Mouse (Mus musculus) olfactory bulb, adult 2 months (tissue): Measurements from ENCODE around the gene Hapln1.

Experiments used
- CTCF ChIP-seq: fragments of 200-500 bp; IDR thresholded peaks from 2 replicates; pipeline ENCODE4 v1.5.1; 2012; ENCODE audit warnings: low read depth, mild to moderate bottlenecking, low read length, moderate library complexity; ENCODE audit not compliant: insufficient read depth
- POLR2A ChIP-seq: fragments of 200-500 bp; IDR thresholded peaks from 2 replicates; pipeline ENCODE4 v1.6.1; 2012; ENCODE audit warnings: mild to moderate bottlenecking, low read depth, low read length, moderate library complexity; ENCODE audit not compliant: insufficient read depth

GRCm38 (mm10) chr13:89493678-89494077, 45.9 kb upstream of the Hapln1 start:
- TF ChIP-seq CTCF = no peak
- TF ChIP-seq POLR2A = no peak
